Mouse (Mus musculus) ZHBTc4 (cell line): ENCODE data around the gene Ccdc33.

ENCODE experiments used
- DNase-seq: peaks from one replicate; pipeline ENCODE4 v3.0.0-alpha.2; 2011; ENCODE audit warnings: low read depth, low spot score

Gene Ccdc33

DNA sequence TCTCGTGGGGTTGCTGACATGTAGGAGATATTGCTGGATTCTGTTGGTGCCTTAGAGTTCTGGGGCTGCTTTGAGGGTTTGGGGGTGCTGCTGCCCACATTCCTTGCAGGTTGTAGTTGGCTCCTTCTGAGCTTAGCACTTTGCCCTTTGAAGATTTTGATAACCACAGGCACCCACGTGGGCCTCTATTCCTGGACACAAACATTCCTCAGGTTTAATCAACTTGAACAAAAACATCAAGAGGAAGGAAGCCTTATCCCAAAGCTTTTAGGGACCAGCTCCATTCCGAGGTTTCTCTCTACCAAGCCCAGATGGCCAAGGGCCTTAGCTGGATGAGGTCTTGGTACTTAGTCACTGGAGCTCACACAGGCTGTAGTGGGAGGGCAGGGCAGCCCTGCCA lies 12.3 kb upstream of the Ccdc33 start:
- DNase-seq, result no peak

DNA sequence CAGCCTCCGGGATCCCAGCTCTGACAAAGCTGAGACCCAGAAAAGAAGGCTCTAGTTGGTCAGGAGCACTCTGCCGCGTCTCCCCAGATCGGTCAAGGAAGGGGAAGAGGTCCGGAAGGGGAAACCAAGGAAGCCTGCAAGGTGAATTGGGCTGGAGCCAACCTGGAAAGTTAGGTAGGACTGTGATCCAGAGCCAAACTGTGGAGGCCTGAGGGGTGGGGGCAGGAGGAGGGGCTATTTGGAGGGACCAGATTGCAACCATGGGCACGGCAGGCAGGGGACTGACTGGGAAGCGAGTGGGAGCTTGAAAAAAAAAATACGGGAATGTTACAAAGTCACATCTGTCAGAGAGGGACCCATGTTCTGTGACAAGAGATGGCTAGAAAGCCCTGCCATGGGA lies 10.9 kb upstream of the Ccdc33 start:
- no peak for DNase-seq

DNA sequence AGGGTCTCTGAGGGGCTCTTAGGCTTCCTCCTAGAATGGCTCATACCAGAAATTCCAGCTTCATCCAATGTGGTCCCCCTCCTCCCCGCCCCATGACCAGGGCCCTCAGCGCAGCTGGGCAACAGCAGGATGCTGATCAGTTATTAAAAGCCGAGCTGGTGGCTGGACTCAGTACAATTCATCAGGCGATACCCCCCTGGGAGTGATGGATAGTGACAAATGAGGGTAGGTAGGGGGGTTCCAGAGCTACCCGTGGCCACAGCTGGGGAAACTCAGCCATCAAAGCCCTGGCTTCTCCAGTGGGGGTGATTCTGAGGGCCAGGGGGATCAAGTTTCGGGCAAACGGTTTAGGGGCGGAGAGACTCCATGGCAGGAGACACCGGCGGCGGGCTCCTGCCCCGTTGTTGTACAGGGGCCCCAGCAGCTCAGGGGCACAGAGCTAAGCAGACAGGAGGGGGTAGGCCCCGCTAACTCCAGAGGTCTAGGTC lies 10.3 kb upstream of the Ccdc33 start:
- DNase-seq, result no peak

DNA sequence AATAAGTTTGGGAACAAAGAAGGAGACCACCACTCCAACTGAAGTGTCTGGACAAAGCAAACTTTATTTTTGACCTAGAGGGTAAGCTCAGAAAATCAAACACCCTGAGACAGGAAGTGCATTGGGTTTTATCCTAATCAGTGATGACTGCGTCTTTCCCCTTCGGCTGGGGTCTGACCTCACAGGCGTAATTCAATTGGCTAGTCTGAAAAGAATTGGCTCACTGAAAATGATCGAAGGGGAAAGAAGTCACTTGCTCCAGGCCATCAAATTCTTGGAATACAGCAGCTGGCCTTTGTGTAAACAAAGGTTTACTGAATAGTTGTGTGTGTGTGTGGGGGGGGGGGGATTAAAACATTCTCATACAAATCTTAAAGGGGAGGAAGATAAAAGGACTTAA lies 7.2 kb upstream of the Ccdc33 start:
- no peak for DNase-seq

DNA sequence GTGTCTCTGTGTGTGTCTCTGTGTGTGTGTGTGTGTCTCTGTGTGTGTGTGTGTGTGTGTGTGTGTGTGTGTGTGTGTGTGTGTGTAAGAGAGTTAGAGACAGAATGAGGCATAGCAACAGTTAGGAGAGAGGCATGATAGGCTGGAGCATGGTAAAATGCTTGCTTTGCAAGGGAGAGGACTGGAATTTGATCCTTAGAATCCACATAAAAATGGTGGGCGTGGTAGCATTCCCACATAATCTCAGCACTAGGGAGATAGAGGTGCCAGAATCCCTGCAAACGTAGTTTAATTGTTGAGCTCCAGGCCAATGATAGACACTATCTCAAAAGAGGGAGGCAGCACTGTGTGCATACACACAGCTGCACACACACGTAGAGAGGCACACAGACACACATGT lies 6.5 kb upstream of the Ccdc33 start:
- peak; percentile 66 for DNase-seq

DNA sequence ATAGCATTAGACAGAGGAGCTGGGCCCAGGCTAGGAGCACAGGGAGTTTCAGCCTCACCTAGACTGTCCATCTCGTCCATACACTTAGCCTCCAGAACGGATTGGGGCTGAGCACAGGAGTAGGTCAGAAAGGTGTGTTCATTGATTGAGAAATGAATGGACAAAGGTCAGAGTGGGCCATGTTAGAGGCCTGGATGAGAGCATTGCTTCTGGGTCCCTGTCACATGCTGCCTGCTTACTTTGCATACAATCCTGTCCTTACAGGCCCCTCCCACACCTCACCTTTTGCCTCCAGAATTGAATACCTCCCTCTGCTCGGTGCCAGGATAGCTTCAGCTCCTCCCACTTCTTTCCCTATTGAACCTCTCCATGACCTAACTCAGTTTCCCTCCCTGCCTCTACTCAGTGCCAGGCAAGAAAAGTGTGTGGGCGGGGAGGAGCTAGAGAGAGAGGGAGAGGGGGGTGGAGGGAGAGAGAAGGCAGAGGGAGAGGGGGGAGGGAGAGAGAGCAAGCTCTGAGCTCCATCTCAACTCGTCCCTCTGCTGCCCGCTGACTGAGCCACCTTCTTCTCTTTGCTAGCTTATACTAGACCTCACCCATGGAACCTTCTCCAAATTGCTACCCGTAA lies 2.5 kb downstream of the Ccdc33 start:
- no peak for DNase-seq

DNA sequence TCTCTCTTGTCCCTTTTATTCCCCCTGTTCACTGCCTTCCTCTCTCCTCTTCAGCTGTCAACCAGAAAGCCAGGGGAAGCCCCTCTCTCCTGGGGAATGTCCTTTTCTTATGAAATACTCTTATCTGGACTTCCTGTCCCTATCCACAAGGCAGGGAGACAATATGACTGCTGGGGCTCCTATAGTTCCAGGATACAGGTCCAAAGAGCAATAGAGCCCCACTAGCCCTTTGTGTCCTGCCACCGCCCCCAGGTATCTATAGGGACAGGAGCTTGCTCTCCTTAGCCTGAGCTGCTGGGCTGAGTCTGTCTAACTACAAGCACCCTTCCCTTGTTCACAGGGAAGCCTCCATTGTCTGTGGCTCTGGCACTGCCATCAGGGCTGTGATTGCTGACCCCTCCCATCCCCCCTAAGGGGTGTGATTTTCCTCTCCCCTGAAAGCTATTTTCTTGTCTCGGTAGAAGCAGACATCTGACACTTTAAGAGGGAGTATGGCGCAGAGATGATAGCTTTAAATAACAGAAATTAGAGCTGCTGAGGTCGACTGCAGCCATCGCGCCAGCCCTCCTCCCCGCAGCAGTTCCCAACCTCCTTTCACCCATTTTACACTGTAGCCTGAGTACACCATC lies 3.2 kb downstream of the Ccdc33 start:
- no peak for DNase-seq

DNA sequence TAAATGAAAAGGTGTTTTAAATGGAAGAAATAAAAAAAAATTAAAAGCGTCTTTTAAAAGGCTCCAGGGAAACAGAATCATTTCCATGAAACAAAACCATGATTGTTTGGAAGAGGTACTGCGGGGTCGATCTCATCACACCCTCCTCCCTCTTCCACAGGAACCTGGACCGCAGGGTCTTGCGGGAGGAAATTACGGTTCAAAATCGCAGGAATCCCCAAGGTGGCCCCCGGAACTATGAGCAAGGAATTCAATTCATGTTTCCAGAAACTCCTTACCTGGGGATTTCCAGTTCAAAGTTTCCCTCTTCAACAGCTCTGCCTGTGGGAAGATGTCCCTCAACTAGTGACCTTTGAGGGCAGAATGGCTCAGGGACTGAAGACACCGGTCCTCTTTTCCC lies 4.6 kb downstream of the Ccdc33 start:
- no peak for DNase-seq

DNA sequence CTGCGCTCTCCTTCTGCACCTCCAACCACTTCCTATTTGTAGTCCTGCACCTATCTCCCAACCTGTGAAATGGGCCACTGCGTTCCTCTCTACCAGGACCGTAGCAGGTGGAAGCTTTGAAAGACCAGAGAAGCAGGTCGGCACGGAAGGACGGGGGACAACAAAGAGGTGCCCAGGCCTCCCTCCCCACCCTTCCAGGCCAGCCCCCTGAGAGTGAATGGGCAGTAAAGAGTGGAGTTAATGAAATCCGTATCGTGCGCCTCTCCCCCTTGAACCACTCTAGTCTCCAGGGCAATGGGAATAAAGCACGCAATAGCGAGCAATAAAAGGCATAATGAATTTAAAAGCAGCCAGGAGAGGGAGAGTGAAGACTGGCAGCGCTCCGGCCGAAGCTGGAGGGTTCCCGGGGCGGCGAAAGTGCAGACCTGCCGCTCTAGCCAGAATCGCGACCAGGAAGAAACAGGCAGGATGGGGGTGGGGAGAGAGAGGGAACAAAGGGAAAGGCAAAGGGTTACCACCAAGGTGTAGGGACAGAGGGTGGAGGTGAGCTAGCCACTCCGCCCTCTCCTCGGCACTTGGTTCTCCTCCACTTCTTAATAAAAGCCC lies 5.2 kb downstream of the Ccdc33 start:
- peak; percentile 67 for DNase-seq

DNA sequence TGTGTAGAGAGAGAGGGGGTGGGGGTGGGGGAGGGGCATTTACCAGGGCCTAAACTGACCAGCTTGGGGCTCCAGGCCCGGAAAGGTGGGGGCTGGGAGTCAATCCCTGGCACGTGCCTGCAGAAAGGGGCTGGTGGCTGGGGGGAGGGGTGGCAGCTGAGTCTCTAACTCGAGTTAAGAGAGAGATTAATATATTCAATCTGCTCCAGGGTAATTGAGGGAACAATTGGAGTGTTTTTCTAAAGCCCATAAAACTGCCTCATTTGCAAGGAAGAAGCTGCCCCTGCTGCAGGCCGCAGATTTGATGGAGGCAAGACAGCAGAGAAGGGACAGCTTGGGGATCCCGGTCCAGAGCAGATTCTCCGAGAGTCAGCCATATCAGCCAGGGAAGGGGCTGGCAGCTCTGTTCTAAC lies 5.8 kb downstream of the Ccdc33 start:
- no peak for DNase-seq

DNA sequence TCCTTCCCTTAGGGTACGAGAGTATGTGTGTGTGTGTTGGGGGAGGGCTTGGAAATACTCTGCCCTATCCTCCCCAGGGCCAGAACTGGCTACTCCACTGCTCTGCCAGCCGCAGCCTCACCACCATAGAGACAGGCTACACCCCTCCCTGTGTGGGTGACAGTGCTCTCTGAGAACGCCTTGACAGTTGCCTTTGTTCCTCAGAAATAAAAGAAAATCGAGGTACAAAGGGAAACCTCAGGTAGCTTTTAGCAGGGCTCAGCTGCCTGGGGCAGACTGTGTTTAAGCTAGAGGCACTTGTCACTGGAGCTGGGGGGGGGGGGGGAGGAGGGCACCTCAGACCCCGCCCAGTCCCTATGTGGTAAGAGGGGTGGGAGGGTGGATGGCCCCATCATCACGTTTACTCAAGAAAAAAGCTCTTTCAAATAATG lies 6.3 kb downstream of the Ccdc33 start:
- peak; percentile 30 for DNase-seq

DNA sequence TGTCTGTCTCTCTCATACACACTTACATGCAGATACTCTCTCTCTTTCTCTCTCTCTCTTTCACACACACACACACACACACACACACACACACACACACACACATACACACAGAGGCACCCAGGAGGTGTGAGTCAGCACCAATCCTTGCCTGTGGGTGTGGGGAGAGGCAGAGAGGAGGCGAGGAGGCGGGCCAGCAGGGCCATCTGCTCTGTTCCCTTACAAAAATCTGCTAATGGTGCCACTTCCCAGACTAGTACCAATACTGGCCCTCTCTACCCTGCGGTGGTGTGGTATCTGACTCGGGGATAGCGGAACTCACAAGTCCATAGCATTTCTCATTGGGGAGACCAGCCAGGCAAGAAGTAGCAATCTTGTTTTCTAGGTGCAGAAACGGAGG lies 7.2 kb downstream of the Ccdc33 start:
- DNase-seq, result no peak

DNA sequence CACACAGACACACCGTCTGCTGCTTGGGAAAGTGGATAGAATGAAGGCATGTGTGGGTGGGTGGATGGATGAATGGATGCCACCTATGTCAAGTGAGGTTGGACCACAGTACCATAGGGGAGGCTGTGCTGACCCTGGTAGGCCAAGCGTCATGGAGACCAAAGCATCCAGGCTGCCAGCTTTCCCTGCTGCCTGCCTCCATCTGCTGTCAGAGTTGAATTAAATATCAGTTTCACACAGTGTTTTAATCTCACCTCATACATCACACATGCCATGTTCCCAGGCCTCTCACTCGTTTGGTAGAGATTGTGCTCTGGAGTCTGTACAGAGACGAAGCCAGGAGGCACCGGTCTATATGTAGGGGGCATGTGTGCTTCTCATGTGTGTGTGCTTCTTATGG lies 7.8 kb downstream of the Ccdc33 start:
- no peak for DNase-seq

DNA sequence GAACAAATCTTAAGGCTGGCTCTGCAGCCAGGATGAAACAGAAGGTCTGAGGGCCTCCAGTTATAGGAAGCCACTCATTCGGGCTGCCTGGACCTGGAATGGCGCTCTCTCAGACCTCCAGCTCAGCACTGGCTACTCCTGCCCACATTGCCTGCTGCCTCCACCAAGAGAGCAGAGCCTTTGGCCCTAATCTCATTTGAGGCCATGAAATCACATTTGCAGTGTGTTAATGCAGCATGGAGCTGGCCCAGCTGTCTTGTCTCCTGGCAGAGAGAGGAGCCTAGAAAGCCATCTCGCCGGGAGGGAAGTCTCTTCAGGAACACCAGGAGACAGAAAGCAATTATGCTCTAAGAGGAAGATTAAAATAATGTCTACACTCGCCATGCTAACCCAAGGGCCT lies 11.1 kb downstream of the Ccdc33 start:
- no peak for DNase-seq

DNA sequence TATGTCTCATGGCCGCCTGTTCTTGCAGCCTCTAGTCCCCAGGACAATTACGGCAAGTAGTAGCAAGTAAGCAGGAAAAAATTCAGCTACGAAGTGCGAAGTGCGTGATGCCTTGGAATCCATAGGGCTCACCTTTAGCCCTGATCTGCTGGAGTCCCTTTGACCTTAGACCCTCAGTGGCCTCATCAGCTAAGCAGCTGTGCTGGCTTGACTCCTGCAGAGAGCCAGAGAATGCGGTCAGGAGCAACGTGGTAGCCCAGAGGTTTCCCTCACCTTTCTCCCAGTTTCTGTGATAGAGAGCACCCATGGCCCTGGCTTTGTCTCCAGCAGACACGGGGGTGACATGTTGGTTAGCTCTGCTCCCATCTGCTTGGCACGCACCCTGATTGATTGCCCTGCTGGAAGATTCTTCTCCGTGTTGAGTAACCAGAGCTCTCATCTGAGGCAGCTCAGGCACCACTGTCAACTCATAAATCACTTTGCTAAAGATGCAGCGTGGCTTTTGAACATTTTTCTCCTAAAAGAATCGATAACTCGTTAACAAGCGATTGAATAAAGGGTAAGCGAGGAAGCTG lies 12.9 kb downstream of the Ccdc33 start:
- no peak for DNase-seq

DNA sequence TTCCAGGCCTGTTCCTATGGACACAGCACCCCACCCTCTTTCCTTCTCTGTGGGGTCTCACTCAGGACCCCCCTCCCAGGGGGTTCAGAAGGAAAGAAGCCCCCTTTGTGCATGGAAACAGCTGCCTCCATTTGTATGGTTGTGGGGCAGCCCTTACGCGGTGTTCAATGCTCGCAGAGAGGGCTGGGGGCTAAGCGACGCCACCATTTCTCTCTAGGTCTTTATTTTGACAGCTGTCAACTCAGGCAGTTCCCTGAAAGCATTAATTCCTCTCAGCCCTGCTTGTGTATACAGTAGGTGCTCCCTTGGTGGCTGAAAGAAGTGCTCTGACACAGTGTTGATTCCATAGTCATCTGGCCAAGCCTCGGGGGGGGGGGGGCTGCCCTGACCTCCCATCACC lies 15.0 kb downstream of the Ccdc33 start:
- DNase-seq, result no peak

DNA sequence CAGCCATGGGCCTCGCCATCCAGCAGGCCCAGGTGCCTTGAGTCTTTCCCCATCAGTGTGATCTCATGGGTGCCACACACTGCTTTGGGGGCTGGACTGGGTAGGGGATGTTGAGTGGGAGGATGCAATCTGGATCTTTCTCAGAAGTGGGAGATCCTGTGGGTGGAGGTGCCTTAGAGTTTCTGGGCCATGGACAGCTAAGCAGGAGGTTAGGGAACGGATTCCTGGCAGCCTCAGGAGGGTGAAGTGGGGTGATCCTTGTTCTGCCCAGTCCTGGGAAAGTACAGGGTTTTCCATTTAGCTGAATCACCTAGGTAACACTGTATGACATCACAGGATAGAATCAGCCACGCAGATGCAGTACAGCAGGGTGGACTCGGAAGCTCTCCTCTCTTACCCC lies 16.6 kb downstream of the Ccdc33 start:
- DNase-seq, result no peak

DNA sequence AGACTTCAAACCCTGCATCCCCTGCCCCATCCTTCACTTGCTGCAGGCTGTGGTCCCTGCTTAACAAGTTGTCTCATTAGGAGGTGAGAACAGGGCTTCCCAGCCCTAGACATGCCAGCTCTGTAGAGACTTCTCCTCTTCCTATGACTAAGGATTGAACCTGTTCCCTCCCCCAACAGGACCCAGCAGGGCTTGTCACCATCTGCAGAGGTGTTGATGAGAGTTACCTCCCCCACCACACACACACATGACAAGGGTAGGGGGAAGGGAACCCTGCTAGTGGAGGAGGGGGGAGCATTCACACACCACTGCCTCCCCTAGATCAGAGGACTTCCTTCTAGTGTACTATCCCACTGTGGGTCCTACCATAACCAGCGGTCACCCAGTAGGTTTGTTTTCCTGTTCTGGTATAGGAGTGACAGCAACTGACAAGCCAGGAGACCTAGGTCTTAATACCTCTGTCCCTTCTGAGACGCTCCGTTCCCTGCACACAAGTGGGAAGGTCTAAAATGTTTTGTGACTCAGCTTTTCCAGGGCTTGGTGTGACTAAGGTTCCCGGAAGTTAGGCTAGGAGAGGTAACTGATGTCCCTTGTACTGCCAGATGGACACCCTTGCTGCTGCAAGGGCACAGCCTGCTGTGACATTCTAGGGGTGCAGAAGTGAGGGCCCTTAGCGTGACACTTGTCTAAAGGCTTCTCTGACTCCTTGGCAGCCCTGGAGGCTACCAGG lies 18.6 kb downstream of the Ccdc33 start:
- no peak for DNase-seq

DNA sequence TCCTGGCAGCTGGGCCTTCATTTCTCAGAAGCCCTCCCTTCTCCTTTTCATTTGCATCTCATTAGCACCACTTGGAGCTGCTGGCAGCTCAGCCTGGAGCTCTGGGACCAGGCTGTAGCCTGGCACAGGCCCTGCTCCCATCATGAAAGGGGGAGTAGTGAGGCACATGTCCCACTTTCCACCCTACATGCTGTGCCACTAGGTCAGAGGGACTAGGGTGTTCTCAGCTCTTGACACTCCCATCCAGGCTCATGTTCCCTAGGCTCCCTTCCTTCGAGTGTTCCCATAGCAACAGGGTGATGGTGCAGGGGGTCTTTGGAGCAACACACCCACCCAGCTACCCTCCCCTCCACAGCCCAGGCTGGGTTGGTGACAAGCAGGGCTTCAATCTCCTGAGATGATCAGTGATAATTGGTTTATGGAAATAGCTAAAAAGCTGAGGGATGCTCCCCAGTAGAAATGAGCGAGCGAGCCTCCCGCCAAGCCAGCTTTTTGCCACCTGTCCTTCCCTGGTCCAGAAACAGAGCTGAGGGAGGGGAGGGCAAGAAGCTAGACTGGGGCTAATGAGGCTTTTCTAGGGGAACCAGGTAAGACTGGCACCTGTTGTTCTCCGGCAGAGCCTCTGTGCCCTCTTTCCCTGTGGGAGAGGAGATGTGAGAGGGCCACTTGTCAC lies 21.9 kb downstream of the Ccdc33 start:
- DNase-seq, result no peak

DNA sequence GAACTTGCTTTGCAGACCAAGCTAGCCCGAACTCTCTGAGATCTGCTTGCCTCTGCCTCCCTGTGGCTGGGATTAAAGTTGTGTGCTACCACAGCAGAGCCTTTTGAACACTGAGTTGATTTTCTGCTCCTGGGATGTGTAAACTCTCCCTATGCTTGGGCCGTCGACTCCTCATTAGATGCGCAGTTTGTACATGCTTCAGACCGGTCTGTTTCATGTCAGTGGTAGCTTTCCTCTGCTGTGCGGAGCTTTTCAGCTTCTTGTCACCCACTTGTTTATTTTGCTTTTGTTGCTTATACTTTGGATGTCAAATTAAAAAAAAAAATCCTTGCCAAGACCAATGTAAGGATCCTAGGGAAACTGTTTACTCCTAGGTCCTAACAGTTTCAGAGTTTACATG lies 22.6 kb downstream of the Ccdc33 start:
- no peak for DNase-seq

DNA sequence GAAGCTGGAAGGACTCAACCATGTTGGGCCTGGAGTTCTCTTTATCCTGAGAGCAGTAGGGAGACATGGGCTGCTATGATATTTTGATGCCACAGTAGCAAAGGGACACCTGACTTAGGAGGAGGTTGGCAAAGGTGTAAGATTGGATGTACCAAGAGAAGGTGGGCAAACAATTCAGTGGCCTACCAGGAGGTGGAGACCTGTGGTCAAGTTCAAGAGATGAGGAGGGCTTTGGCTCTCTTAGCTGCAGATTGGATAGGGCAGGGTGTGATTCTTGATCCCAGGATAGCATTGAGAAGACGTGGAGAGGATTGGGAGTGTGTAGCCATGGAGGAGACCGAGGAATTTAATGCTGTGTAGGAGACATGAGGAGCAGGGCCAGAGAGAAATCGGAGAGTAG lies 24.8 kb downstream of the Ccdc33 start:
- no peak for DNase-seq
